Mouse (Mus musculus) MEL (cell line): Measurements from ENCODE around the gene Fndc9. TPM values are rescaled to one million over a fixed set of nuclear protein-coding genes. Genes with fewer than 3 reads are reported as not detected.

Experiments
- DNase-seq: peaks from one replicate; pipeline ENCODE4 v3.0.0; 2011; ENCODE audit warnings: low read depth, low spot score
- H3K27ac ChIP-seq: 2 replicates; pipeline ENCODE4 v1.5.1; 2012; ENCODE audit warnings: low read depth, mild to moderate bottlenecking, control low read depth, low read length, moderate library complexity; ENCODE audit not compliant: control insufficient read depth
- H3K27me3 ChIP-seq, 2 experiments: fragments of 150-350 bp in 1 of 2; sonication (generic) in 1 of 2; 2 replicates each; pipeline ENCODE4 v1.6.1; 2012; ENCODE audit warnings: low read length in 2 of 2, mild to moderate bottlenecking in 2 of 2, improper control_type of control experiment in 1 of 2, moderate library complexity in 1 of 2; ENCODE audit not compliant: insufficient read depth in 2 of 2, control insufficient read depth in 1 of 2
- H3K36me3 ChIP-seq, 2 experiments: 2 replicates each; pipeline ENCODE4 v1.6.1; 2012 to 2014; ENCODE audit warnings: low read length in 2 of 2, improper control_type of control experiment in 1 of 2, inconsistent platforms in 1 of 2, mild to moderate bottlenecking in 1 of 2; ENCODE audit not compliant: insufficient read depth in 2 of 2, control insufficient read depth in 1 of 2
- H3K4me1 ChIP-seq, 2 experiments: fragments of 150-350 bp in 1 of 2; sonication (generic) in 1 of 2; 2 replicates each; pipeline ENCODE4 v1.6.1; 2012; ENCODE audit warnings: low read length in 2 of 2, improper control_type of control experiment in 1 of 2, mild to moderate bottlenecking in 1 of 2; ENCODE audit not compliant: insufficient read depth in 2 of 2, control insufficient read depth in 1 of 2
- H3K4me3 ChIP-seq, 2 experiments: fragments of 150-350 bp in 1 of 2; sonication (generic) in 1 of 2; 2 replicates each; pipeline ENCODE4 v1.5.1; 2012; ENCODE audit warnings: low read depth in 2 of 2, low read length in 2 of 2, mild to moderate bottlenecking in 2 of 2, moderate library complexity in 2 of 2, control low read depth in 1 of 2, improper control_type of control experiment in 1 of 2; ENCODE audit not compliant: control insufficient read depth in 1 of 2, insufficient read depth in 1 of 2
- H3K79me2 ChIP-seq: 2 replicates; pipeline ENCODE4 v1.6.1; 2012; ENCODE audit warnings: mild to moderate bottlenecking, low read length, moderate library complexity; ENCODE audit not compliant: control insufficient read depth, poor library complexity, insufficient read depth
- H3K9ac ChIP-seq: 2 replicates; pipeline ENCODE4 v1.6.1; 2012; ENCODE audit warnings: low read depth, mild to moderate bottlenecking, control low read depth, low read length, moderate library complexity; ENCODE audit not compliant: control insufficient read depth, poor library complexity, severe bottlenecking
- H3K9me3 ChIP-seq: fragments of 150-350 bp; sonication (generic); replicated peaks from 2 replicates; pipeline ENCODE4 v1.6.1; 2012; ENCODE audit warnings: mild to moderate bottlenecking, low read length, improper control_type of control experiment, moderate library complexity; ENCODE audit not compliant: insufficient read depth
- E2F4 ChIP-seq: IDR thresholded peaks from 2 replicates; pipeline ENCODE4 v1.6.1; 2011; ENCODE audit warnings: low read depth, low read length, improper control_type of control experiment, borderline replicate concordance
- ELF1 ChIP-seq: IDR thresholded peaks from 2 replicates; pipeline ENCODE4 v1.6.1; 2014; ENCODE audit warnings: low read depth, mild to moderate bottlenecking, inconsistent platforms, low read length, improper control_type of control experiment, moderate library complexity
- ETS1 ChIP-seq: IDR thresholded peaks from 2 replicates; pipeline ENCODE4 v1.6.1; 2012; ENCODE audit warnings: low read depth, mild to moderate bottlenecking, inconsistent platforms, low read length, improper control_type of control experiment, moderate library complexity
- GABPA ChIP-seq: IDR thresholded peaks from 2 replicates; pipeline ENCODE4 v1.6.1; 2012; ENCODE audit warnings: low read depth, mild to moderate bottlenecking, inconsistent platforms, low read length, improper control_type of control experiment, moderate library complexity
- GATA1 ChIP-seq: IDR thresholded peaks from 2 replicates; pipeline ENCODE4 v1.6.1; 2011; ENCODE audit warnings: low read depth, low read length, improper control_type of control experiment
- HCFC1 ChIP-seq: IDR thresholded peaks from 2 replicates; pipeline ENCODE4 v1.6.1; 2012; ENCODE audit warnings: low read depth, mild to moderate bottlenecking, inconsistent platforms, low read length, improper control_type of control experiment, moderate library complexity
- MAFK ChIP-seq: IDR thresholded peaks from 2 replicates; pipeline ENCODE4 v1.6.1; 2011; ENCODE audit warnings: low read depth, mild to moderate bottlenecking, low read length, improper control_type of control experiment, borderline replicate concordance
- MAZ ChIP-seq: IDR thresholded peaks from 2 replicates; pipeline ENCODE4 v1.6.1; 2012; ENCODE audit warnings: low read depth, mild to moderate bottlenecking, inconsistent platforms, low read length, improper control_type of control experiment
- MEF2A ChIP-seq: IDR thresholded peaks from 2 replicates; pipeline ENCODE4 v1.6.1; 2014; ENCODE audit warnings: low read depth, mild to moderate bottlenecking, inconsistent platforms, low read length, improper control_type of control experiment; ENCODE audit not compliant: poor library complexity, insufficient replicate concordance, severe bottlenecking; ENCODE audit errors: extremely low read depth
- MXI1 ChIP-seq: IDR thresholded peaks from 2 replicates; pipeline ENCODE4 v1.6.1; 2011; ENCODE audit warnings: mild to moderate bottlenecking, low read depth, low read length, improper control_type of control experiment
- MYB ChIP-seq: IDR thresholded peaks from 2 replicates; pipeline ENCODE4 v1.6.1; 2011; ENCODE audit warnings: mild to moderate bottlenecking, low read depth, low read length, improper control_type of control experiment
- MYC ChIP-seq: IDR thresholded peaks from 2 replicates; pipeline ENCODE4 v1.6.1; 2011; ENCODE audit warnings: low read depth, mild to moderate bottlenecking, low read length, improper control_type of control experiment, moderate library complexity
- RAD21 ChIP-seq: IDR thresholded peaks from 2 replicates; pipeline ENCODE4 v1.6.1; 2011; ENCODE audit warnings: mild to moderate bottlenecking, low read depth, low read length, improper control_type of control experiment
- RCOR1 ChIP-seq: IDR thresholded peaks from 2 replicates; pipeline ENCODE4 v1.6.1; 2012; ENCODE audit warnings: low read depth, mild to moderate bottlenecking, inconsistent platforms, low read length, improper control_type of control experiment
- SMC3 ChIP-seq: IDR thresholded peaks from 2 replicates; pipeline ENCODE4 v1.6.1; 2011; ENCODE audit warnings: low read depth, low read length, improper control_type of control experiment
- ZC3H11A ChIP-seq: IDR thresholded peaks from 2 replicates; pipeline ENCODE4 v1.6.1; 2012; ENCODE audit warnings: low read depth, mild to moderate bottlenecking, inconsistent platforms, low read length, improper control_type of control experiment
- polyA plus RNA-seq, 2 experiments: library from polyadenylated mRNA; stranded (reverse) in 1 of 2; unstranded in 1 of 2; fragments of >175 nt in 1 of 2; fragments of >200 nt in 1 of 2; gene quantifications; 2 replicates each; pipeline versions ENCODE4 v1.2.1 to v1.2.4; 2012; ENCODE audit warnings: low replicate concordance in 2 of 2, low read depth in 1 of 2; ENCODE audit not compliant: insufficient read length in 2 of 2, insufficient read depth in 1 of 2, missing spikeins in 1 of 2
- total RNA-seq: library from RNA; depleted of rRNA; stranded (reverse); fragments of 300-350 nt; gene quantifications from 2 replicates; pipeline ENCODE4 v1.2.3, GENCODE M21; 2012

Fndc9 gene
- total and polyA plus RNA-seq, 3 experiments: 0.08 to 0.35 TPM; not detected in 1

GRCm38 (mm10) chr11:46200664-46201063, 34.7 kb upstream of the Fndc9 start:
- H3K36me3 ChIP-seq: peaks cover 0 to 2% of the 10 kb centered on the region in 2 experiments; a peak in 2 of 4 replicates
- TF ChIP-seq MYB: no peak
- TF ChIP-seq, all 39 proteins: peak for 0
- Histone ChIP-seq H3K9me3 (no peaks in the 10 kb centered on the region), H3K4me3 (no peak overlapping the region), H3K9ac (no peak overlapping the region), H3K27me3 (no peaks in the 10 kb centered on the region), H3K27ac (no peak overlapping the region), H3K79me2 (no peaks in the 10 kb centered on the region), H3K4me1 (no peaks in the 10 kb centered on the region)
- no peak for DNase-seq

GRCm38 (mm10) chr11:46201636-46202546, 33.4 kb upstream of the Fndc9 start:
- no peak for DNase-seq
- Histone ChIP-seq H3K4me1 (no peaks in the 10 kb centered on the region), H3K9ac (no peak overlapping the region), H3K27ac (no peak overlapping the region), H3K4me3 (no peak overlapping the region), H3K79me2 (no peaks in the 10 kb centered on the region), H3K36me3 (peaks cover 0 to 2% of the 10 kb centered on the region in 2 experiments; a peak in 2 of 4 replicates), H3K9me3 (no peaks in the 10 kb centered on the region), H3K27me3 (no peaks in the 10 kb centered on the region)
- TF ChIP-seq ETS1 (no peak), MYC (no peak), MYB (no peak), MAFK (no peak), GATA1 (no peak), MXI1 (no peak), MAZ (no peak), SMC3 (no peak), RAD21 (no peak), GABPA (no peak)

GRCm38 (mm10) chr11:46202547-46202887, 32.8 kb upstream of the Fndc9 start:
- Histone ChIP-seq H3K27me3 (no peaks in the 10 kb centered on the region), H3K27ac (no peak overlapping the region), H3K79me2 (no peaks in the 10 kb centered on the region), H3K9me3 (no peaks in the 10 kb centered on the region), H3K4me1 (no peaks in the 10 kb centered on the region), H3K4me3 (no peak overlapping the region), H3K36me3 (no peaks in the 10 kb centered on the region; a peak in 1 of 4 replicates), H3K9ac (no peak overlapping the region)
- DNase-seq: no peak
- no peak for TF ChIP-seq E2F4
- no peak for TF ChIP-seq ELF1
- TF ChIP-seq RCOR1: no peak
- no peak for TF ChIP-seq MEF2A
- TF ChIP-seq MAFK: no peak
- TF ChIP-seq ZC3H11A: no peak
- TF ChIP-seq MYB: no peak
- no peak for TF ChIP-seq HCFC1
- no peak for TF ChIP-seq MAZ
- no peak for TF ChIP-seq ETS1
